Mouse (Mus musculus) layer of hippocampus, adult 18-20 months (tissue): Measurements from ENCODE around the gene Gli2. TPM values are rescaled to one million over a fixed set of nuclear protein-coding genes. Genes with fewer than 3 reads are reported as not detected.

Experiments used
- DNase-seq, 2 experiments: peaks; one replicate each; pipeline ENCODE4 v3.0.0; 2022; ENCODE audit warnings: low spot score in 2 of 2
- total RNA-seq, 2 experiments: library from RNA; stranded (reverse); gene quantifications; 2 replicates each; pipeline ENCODE4 v1.2.3; 2021

The Gli2 gene
- total RNA-seq, 2 experiments from 2014 or later: 3.2 to 4.1 TPM

GRCm38 (mm10) chr1:119051938-119052551, 1.4 kb downstream of the Gli2 start:
- no peak for DNase-seq

GRCm38 (mm10) chr1:119051192-119051937, 2.1 kb downstream of the Gli2 start:
- DNase-seq: no peak

- DNase-seq: no peak
Measured at GRCm38 (mm10) chr1:119049812-119050615, 3.4 kb downstream of the Gli2 start.

GRCm38 (mm10) chr1:119048988-119049387, 4.4 kb downstream of the Gli2 start:
- no peak for DNase-seq

- no peak for DNase-seq
Measured at GRCm38 (mm10) chr1:119048547-119048946, 4.9 kb downstream of the Gli2 start.

- peak in 1 of 2 experiments; percentile 55 for DNase-seq
Measured at GRCm38 (mm10) chr1:119047462-119048371, 5.7 kb downstream of the Gli2 start.

GRCm38 (mm10) chr1:119038436-119038835, 15.0 kb downstream of the Gli2 start:
- DNase-seq: no peak

GRCm38 (mm10) chr1:119035931-119036330, 17.5 kb downstream of the Gli2 start:
- no peak for DNase-seq

GRCm38 (mm10) chr1:119035301-119035700, 18.1 kb downstream of the Gli2 start:
- no peak for DNase-seq

- no peak for DNase-seq
Measured at GRCm38 (mm10) chr1:119034163-119034705, 19.2 kb downstream of the Gli2 start.

GRCm38 (mm10) chr1:119033450-119034162, 19.8 kb downstream of the Gli2 start:
- peak; percentile 59 to 83 for DNase-seq

- DNase-seq: no peak
Measured at GRCm38 (mm10) chr1:119031185-119031584, 22.2 kb downstream of the Gli2 start.

GRCm38 (mm10) chr1:119025647-119026358, 27.6 kb downstream of the Gli2 start:
- no peak for DNase-seq

- DNase-seq: no peak
Measured at GRCm38 (mm10) chr1:119022311-119022710, 31.1 kb downstream of the Gli2 start.

- peak; percentile 67 to 87 for DNase-seq
Measured at GRCm38 (mm10) chr1:119020092-119020491, 33.3 kb downstream of the Gli2 start.

GRCm38 (mm10) chr1:119019056-119019455, 34.4 kb downstream of the Gli2 start:
- DNase-seq: no peak

- DNase-seq: peak; percentile 39 to 72
Measured at GRCm38 (mm10) chr1:119016866-119017265, 36.6 kb downstream of the Gli2 start.

- no peak for DNase-seq
Measured at GRCm38 (mm10) chr1:119015108-119015507, 38.3 kb downstream of the Gli2 start.

GRCm38 (mm10) chr1:119008949-119009348, 44.5 kb downstream of the Gli2 start:
- DNase-seq: no peak
